In genomic region chr3:31016594-31017196, GRCm38 (mm10) we compare ENCODE assay signal across 11 mouse cellular contexts. TPM values are rescaled to one million over a fixed set of nuclear protein-coding genes. Genes with fewer than 3 reads are reported as not detected.
DNase-seq lines count a peak whose midpoint lies in the region; ATAC-seq lines count a peak whose summit lies in the region.
"Had no signal": no experiment of that assay in that cellular context is flagged by ENCODE, and none has a peak within 500 bp of the region (broad histone marks: within the 10 kb centered on the region; RNA-seq: fewer than 3 reads in every experiment).

No protein-coding gene starts in this region.

- 31% methylated on average over 9 of the region's 9 CpGs for WGBS in embryonic facial prominence, embryonic 11.5 days
- 32% methylated on average over 9 of the region's 9 CpGs for WGBS in hindbrain, embryonic 11.5 days

- no peak overlapping the region for H3K27ac ChIP-seq in embryonic facial prominence, embryonic 11.5 days (replicated peaks; ENCODE audit: low read depth, low read length)
- no peak overlapping the region for H3K27ac ChIP-seq in hindbrain, embryonic 11.5 days (ENCODE audit: low read depth, low read length)
- H3K27ac ChIP-seq: liver, embryonic 12.5 days had no signal

- H3K9ac ChIP-seq in embryonic facial prominence, embryonic 11.5 days (replicated peaks; ENCODE audit: low read length): no peak overlapping the region
- no peak overlapping the region for H3K9ac ChIP-seq in hindbrain, embryonic 11.5 days (ENCODE audit: low read depth, low read length)
- H3K9ac ChIP-seq: forebrain, postnatal 0 days; heart, embryonic 15.5 days; liver, embryonic 12.5 days had no signal

- intact Hi-C loops in left cerebral cortex, postnatal 4 days (cut with DNase I): no loop called here
- intact Hi-C loops in left cerebral cortex, postnatal 10 days (cut with DNase I): no loop called here

- peaks cover 6% of the 10 kb centered on the region for H3K4me1 ChIP-seq in embryonic facial prominence, embryonic 11.5 days (ENCODE audit: control insufficient read depth, insufficient read depth, low read length)
- H3K4me1 ChIP-seq in hindbrain, embryonic 11.5 days (replicated peaks; ENCODE audit: control insufficient read depth, insufficient read depth, low read length): no peaks in the 10 kb centered on the region

- DNase-seq in left cerebral cortex, postnatal 4 days: peak; percentile 9
- DNase-seq in left cerebral cortex, postnatal 10 days (ENCODE audit: extremely low spot score in 1 of 2, low spot score in 2 of 2): no peak
- DNase-seq in Muller cell, postnatal 12 days (ENCODE audit: inconsistent ontology term): peak; percentile 88
- DNase-seq in embryonic facial prominence, embryonic 11.5 days (ENCODE audit: low spot score): peak; percentile 49
- no peak for DNase-seq in ovary, postnatal 10 days (ENCODE audit: low spot score)
- no peak for DNase-seq in hindbrain, embryonic 11.5 days (ENCODE audit: low spot score)
- DNase-seq: forebrain, postnatal 0 days had no signal

- H3K4me2 ChIP-seq in embryonic facial prominence, embryonic 11.5 days (ENCODE audit: low read depth, low read length): no peak overlapping the region
- no peak overlapping the region for H3K4me2 ChIP-seq in hindbrain, embryonic 11.5 days (replicated peaks; ENCODE audit: low read depth, low read length)
- H3K4me2 ChIP-seq: heart, embryonic 15.5 days; liver, embryonic 12.5 days had no signal

- H3K27me3 ChIP-seq in embryonic facial prominence, embryonic 11.5 days (ENCODE audit: control insufficient read depth, insufficient read depth, low read length): no peaks in the 10 kb centered on the region
- no peaks in the 10 kb centered on the region for H3K27me3 ChIP-seq in hindbrain, embryonic 11.5 days (ENCODE audit: control insufficient read depth, insufficient read depth, low read length)
- H3K27me3 ChIP-seq: heart, embryonic 15.5 days; liver, embryonic 12.5 days had no signal

- no peaks in the 10 kb centered on the region for H3K36me3 ChIP-seq in embryonic facial prominence, embryonic 11.5 days (replicated peaks; ENCODE audit: control insufficient read depth, insufficient read depth, low read depth, low read length)
- H3K36me3 ChIP-seq in hindbrain, embryonic 11.5 days (ENCODE audit: control insufficient read depth, insufficient read depth, low read length): no peaks in the 10 kb centered on the region

- ATAC-seq in embryonic facial prominence, embryonic 11.5 days (replicated peaks; ENCODE audit: insufficient number of reproducible peaks, low FRiP score, low TSS enrichment, low read depth): no peak
- 0 out of 2 replicates have a peak, but pooled peaks have one; percentile 17 for ATAC-seq in megakaryocyte progenitor cell, adult 5-6 weeks (replicated peaks; ENCODE audit: poor library complexity)
- ATAC-seq in granulocyte monocyte progenitor cell, adult 5-6 weeks (replicated peaks; ENCODE audit: poor library complexity, severe bottlenecking): no peak
- no peak for ATAC-seq in hindbrain, embryonic 11.5 days (ENCODE audit: low FRiP score)
- ATAC-seq: liver, embryonic 12.5 days had no signal

- no peaks in the 10 kb centered on the region for H3K9me3 ChIP-seq in embryonic facial prominence, embryonic 11.5 days (replicated peaks; ENCODE audit: control insufficient read depth, low read length)
- no peaks in the 10 kb centered on the region for H3K9me3 ChIP-seq in hindbrain, embryonic 11.5 days (ENCODE audit: control insufficient read depth, low read length)
- H3K9me3 ChIP-seq: heart, embryonic 15.5 days; liver, embryonic 12.5 days had no signal

- H3K4me3 ChIP-seq in embryonic facial prominence, embryonic 11.5 days (ENCODE audit: low read depth, low read length): no peak overlapping the region
- no peak overlapping the region for H3K4me3 ChIP-seq in hindbrain, embryonic 11.5 days (ENCODE audit: low read depth, low read length)
- H3K4me3 ChIP-seq: heart, embryonic 15.5 days; liver, embryonic 12.5 days had no signal

RNA-seq across cellular contexts. Expression of gene Prkci, which starts 21.1 kb away (rescaled TPM):
- 10 to 100 TPM; 62.6 to 63.4 TPM for total RNA-seq in left cerebral cortex, postnatal 4 days (2021)
- total RNA-seq in left cerebral cortex, postnatal 10 days (2021): 10 to 100 TPM; 51.7 to 55.5 TPM
- 51.4 and 57.1 TPM in 2 replicates for polyA plus RNA-seq in embryonic facial prominence, embryonic 11.5 days (2014; fragmentation: Nextera tagmentation; extraction: Ambion mirVana)
- total RNA-seq in megakaryocyte progenitor cell, adult 5-6 weeks (2015): 20.1 TPM in 2 replicates
- total RNA-seq in megakaryocyte progenitor cell, adult 5-6 weeks (2017): 18.9 and 19.1 TPM in 2 replicates
- 12.8 and 22.5 TPM in 2 replicates for total RNA-seq in granulocyte monocyte progenitor cell, adult 5-6 weeks (2014; fragmentation: Nextera tagmentation)
- total RNA-seq in granulocyte monocyte progenitor cell, adult 5-6 weeks (2017): 16.0 and 19.6 TPM in 2 replicates
- polyA plus RNA-seq in hindbrain, embryonic 11.5 days (2014; fragmentation: Nextera tagmentation; extraction: Ambion mirVana): 37.3 and 41.1 TPM in 2 replicates

RNA-seq across cellular contexts. Expression of gene Phc3, which starts 47.5 kb away (rescaled TPM):
- 10 to 100 TPM; 39.2 to 39.3 TPM for total RNA-seq in left cerebral cortex, postnatal 4 days (2021)
- total RNA-seq in left cerebral cortex, postnatal 10 days (2021): 10 to 100 TPM; 33.2 to 34.8 TPM
- polyA plus RNA-seq in embryonic facial prominence, embryonic 11.5 days (2014; fragmentation: Nextera tagmentation; extraction: Ambion mirVana): 4.0 and 4.4 TPM in 2 replicates
- total RNA-seq in megakaryocyte progenitor cell, adult 5-6 weeks (2015): 24.0 and 26.8 TPM in 2 replicates
- 10.4 and 13.7 TPM in 2 replicates for total RNA-seq in megakaryocyte progenitor cell, adult 5-6 weeks (2017)
- total RNA-seq in granulocyte monocyte progenitor cell, adult 5-6 weeks (2014; fragmentation: Nextera tagmentation): 31.6 and 33.7 TPM in 2 replicates
- 13.8 and 14.1 TPM in 2 replicates for total RNA-seq in granulocyte monocyte progenitor cell, adult 5-6 weeks (2017)
- 5.3 and 7.3 TPM in 2 replicates for polyA plus RNA-seq in hindbrain, embryonic 11.5 days (2014; fragmentation: Nextera tagmentation; extraction: Ambion mirVana)

Comparison
In these comparisons a context has a peak if more than half of its experiments do, and no peak if none do; other contexts are left out.
1. DNase-seq: peak in left cerebral cortex, postnatal 4 days (single experiment), Muller cell, postnatal 12 days (single experiment) and embryonic facial prominence, embryonic 11.5 days (single experiment); none in left cerebral cortex, postnatal 10 days (0 of 2), ovary, postnatal 10 days (single experiment) and hindbrain, embryonic 11.5 days (single experiment).